Mouse (Mus musculus): ENCODE measurements around the gene Etfrf1. TPM values are rescaled to one million over a fixed set of nuclear protein-coding genes. Genes with fewer than 3 reads are reported as not detected.

Etfrf1 gene
- polyA plus RNA-seq, 1 experiment, result 5.1 TPM

DNA sequence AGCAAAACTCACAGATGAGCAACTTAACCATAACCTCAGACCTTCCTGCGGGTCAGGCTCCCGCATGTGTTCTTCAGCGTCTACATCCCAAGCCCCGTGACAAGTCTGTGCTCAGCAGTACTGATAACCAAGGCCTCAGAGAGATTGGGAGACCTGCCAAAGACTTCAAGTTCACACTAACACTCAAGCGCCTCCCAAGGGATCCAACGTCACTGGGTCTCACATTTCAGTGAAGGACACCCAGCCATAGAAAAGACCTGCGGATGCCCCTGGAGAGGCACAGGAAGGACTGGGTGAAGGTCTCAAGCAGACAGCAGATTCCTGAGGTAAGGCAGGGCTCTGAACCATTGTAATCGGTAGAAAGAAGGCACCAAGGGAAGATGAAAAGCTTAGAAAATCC is 28.9 kb upstream of the Etfrf1 start:
- WGBS, result 86% methylated on average over 8 of the region's 8 CpGs
- no peak overlapping the region for H3K27ac ChIP-seq (ENCODE audit: control insufficient read depth, insufficient read depth, low read length)
- peaks cover 2% of the 10 kb centered on the region; the same call in 1 of the 2 replicates for H3K4me1 ChIP-seq (replicated peaks; ENCODE audit: control insufficient read depth, insufficient read depth, low read length)
- H3K36me3 ChIP-seq (ENCODE audit: control insufficient read depth, insufficient read depth, low read length), result no peaks in the 10 kb centered on the region
- DNase-seq, result no peak
- no peak for TF ChIP-seq POLR2A (IDR thresholded peaks at IDR 0.05; ENCODE audit: control insufficient read depth, extremely low read depth, insufficient read depth, low read length, poor library complexity)
- TF ChIP-seq CTCF (IDR thresholded peaks at IDR 0.05; ENCODE audit: borderline replicate concordance, control insufficient read depth, extremely low read depth, insufficient read depth, low read length, poor library complexity), result no peak
- no peak overlapping the region for H3K4me3 ChIP-seq (ENCODE audit: control insufficient read depth, insufficient read depth, low read length)
- no peaks in the 10 kb centered on the region for H3K27me3 ChIP-seq (ENCODE audit: control insufficient read depth, insufficient read depth, low read length)

DNA sequence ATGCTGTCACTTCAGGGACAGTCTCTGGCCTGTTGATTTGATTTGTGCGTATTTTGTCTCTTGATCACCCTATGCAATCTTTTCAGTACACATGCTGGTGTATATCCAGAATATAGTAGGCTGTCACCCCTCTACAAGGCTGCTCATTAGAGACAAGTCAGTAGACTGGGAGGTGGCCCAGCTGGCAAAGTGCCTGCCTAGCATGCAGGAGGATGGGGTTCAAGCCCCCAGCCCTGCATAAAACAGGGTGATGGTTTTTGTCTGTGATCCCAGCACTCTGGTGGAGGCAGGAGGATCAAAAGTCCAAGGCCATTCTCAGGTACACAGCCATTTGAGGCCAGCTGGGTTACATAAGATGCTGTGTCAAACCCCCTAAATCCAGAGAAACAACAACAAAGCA is 24.8 kb upstream of the Etfrf1 start:
- Histone ChIP-seq H3K27me3 (ENCODE audit: control insufficient read depth, insufficient read depth, low read length) (no peaks in the 10 kb centered on the region), H3K27ac (ENCODE audit: control insufficient read depth, insufficient read depth, low read length) (no peak overlapping the region), H3K36me3 (ENCODE audit: control insufficient read depth, insufficient read depth, low read length) (no peaks in the 10 kb centered on the region), H3K4me3 (ENCODE audit: control insufficient read depth, insufficient read depth, low read length) (no peak overlapping the region), H3K4me1 (replicated peaks; ENCODE audit: control insufficient read depth, insufficient read depth, low read length) (peaks cover 2% of the 10 kb centered on the region; the same call in 1 of the 2 replicates)
- TF ChIP-seq CTCF (IDR thresholded peaks at IDR 0.05; ENCODE audit: borderline replicate concordance, control insufficient read depth, extremely low read depth, insufficient read depth, low read length, poor library complexity) (no peak), POLR2A (IDR thresholded peaks at IDR 0.05; ENCODE audit: control insufficient read depth, extremely low read depth, insufficient read depth, low read length, poor library complexity) (no peak)
- DNase-seq, result no peak
- 91% methylated on average over 1 of the region's 1 CpGs for WGBS

DNA sequence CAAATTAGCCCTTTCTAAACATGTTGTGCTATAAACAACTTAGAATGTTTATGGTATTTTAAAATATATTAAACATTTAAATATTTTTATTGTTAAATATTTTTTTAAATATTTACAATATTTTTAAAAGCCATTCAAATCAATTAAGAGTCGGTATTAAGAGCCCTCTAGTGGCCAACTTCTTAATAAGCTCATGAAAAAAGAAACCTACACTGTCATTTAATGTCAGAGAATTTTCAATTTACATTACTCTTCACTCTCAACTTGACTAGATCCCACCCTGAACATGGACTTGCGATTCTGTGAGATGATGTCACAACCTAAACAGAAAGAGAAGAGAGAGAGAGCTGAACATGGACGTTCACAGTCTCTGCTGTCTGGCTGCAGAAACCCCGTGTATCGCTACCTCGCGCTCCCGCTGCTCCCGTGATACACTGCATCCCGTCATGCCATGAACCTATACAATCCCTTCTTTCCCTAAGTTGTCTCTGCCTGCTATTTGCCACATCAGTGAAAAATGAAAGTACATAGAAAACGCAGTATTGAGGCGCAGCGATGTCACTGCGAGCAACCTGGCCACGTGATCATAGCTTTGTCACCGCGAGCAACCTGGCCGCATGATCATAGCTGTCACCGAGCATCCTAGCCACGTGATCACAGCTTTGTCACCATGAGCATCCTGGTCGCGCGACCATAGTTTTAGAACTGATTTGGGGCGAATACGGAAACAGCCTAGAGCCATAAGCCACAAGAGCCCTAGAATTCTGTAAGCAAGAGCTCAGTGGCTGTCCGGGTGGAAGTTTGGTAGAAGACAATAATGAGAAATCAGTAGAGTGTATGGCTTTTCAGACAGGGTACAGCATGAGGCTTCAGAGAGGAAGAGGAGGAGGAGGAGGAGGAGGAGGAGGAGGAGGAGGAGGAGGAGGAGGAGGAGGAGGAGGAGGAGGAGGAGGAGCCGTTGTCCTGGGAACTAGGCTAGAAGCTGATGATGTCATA is 23.5 kb upstream of the Etfrf1 start:
- WGBS, result 47% methylated on average over 27 of the region's 27 CpGs
- TF ChIP-seq POLR2A (IDR thresholded peaks at IDR 0.05; ENCODE audit: control insufficient read depth, extremely low read depth, insufficient read depth, low read length, poor library complexity) (no peak), CTCF (IDR thresholded peaks at IDR 0.05; ENCODE audit: borderline replicate concordance, control insufficient read depth, extremely low read depth, insufficient read depth, low read length, poor library complexity) (no peak)
- no peaks in the 10 kb centered on the region for H3K36me3 ChIP-seq (ENCODE audit: control insufficient read depth, insufficient read depth, low read length)
- peak; percentile 28 for DNase-seq
- peak overlapping the region; percentile 4; the same call in 1 of the 2 replicates for H3K27ac ChIP-seq (ENCODE audit: control insufficient read depth, insufficient read depth, low read length)
- peak overlapping the region; percentile 44 for H3K4me3 ChIP-seq (ENCODE audit: control insufficient read depth, insufficient read depth, low read length)
- H3K4me1 ChIP-seq (replicated peaks; ENCODE audit: control insufficient read depth, insufficient read depth, low read length), result peaks cover 2% of the 10 kb centered on the region; the same call in 1 of the 2 replicates
- no peaks in the 10 kb centered on the region for H3K27me3 ChIP-seq (ENCODE audit: control insufficient read depth, insufficient read depth, low read length)

DNA sequence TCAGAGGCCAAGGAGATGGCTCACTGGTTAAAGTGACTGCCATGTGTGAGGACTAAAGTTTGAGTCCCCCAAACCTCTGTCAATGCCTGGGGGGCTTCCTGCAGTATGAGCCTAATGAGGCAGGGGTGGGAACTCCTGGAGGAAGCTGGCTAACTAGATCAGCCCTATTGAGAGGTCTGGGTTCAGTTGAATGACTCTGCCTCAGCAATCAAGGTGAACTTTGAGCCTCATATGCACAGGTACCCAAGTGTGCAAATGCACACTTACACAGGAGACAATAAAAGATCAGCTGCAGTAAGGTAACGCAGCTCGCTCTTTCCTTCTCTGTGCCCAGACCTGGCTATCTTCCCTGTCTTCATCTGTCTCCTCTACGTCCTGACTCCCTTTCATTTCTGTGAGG is 17.9 kb upstream of the Etfrf1 start:
- Histone ChIP-seq H3K27ac (ENCODE audit: control insufficient read depth, insufficient read depth, low read length) (peak overlapping the region; percentile 81), H3K27me3 (ENCODE audit: control insufficient read depth, insufficient read depth, low read length) (no peaks in the 10 kb centered on the region), H3K36me3 (ENCODE audit: control insufficient read depth, insufficient read depth, low read length) (no peaks in the 10 kb centered on the region), H3K4me3 (ENCODE audit: control insufficient read depth, insufficient read depth, low read length) (no peak overlapping the region), H3K4me1 (replicated peaks; ENCODE audit: control insufficient read depth, insufficient read depth, low read length) (peaks cover 8% of the 10 kb centered on the region)
- WGBS, result 68% methylated on average over 3 of the region's 3 CpGs
- no peak for TF ChIP-seq CTCF (IDR thresholded peaks at IDR 0.05; ENCODE audit: borderline replicate concordance, control insufficient read depth, extremely low read depth, insufficient read depth, low read length, poor library complexity)
- TF ChIP-seq POLR2A (IDR thresholded peaks at IDR 0.05; ENCODE audit: control insufficient read depth, extremely low read depth, insufficient read depth, low read length, poor library complexity), result no peak
- DNase-seq, result no peak

DNA sequence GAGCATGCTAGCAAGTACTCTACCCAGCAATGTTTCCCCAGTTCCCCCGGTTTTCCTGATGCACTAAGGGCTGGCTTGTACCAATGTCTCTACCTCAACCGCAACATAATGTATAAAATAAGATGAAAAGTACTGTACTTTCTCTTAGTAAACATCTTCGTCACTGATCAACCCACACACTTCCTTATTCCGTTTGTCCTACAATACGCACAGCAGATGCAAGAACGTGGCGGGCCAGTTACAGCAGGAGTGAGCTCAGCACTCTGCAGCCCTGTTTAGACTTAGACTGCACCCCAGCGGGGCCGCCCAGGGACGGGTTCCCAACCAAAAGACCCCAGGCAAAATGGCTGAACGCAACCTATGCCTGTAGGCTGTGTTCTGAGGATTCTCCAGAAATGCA is 17.5 kb upstream of the Etfrf1 start:
- H3K4me1 ChIP-seq (replicated peaks; ENCODE audit: control insufficient read depth, insufficient read depth, low read length), result peaks cover 8% of the 10 kb centered on the region
- H3K27me3 ChIP-seq (ENCODE audit: control insufficient read depth, insufficient read depth, low read length), result no peaks in the 10 kb centered on the region
- TF ChIP-seq POLR2A (IDR thresholded peaks at IDR 0.05; ENCODE audit: control insufficient read depth, extremely low read depth, insufficient read depth, low read length, poor library complexity) (no peak), CTCF (IDR thresholded peaks at IDR 0.05; ENCODE audit: borderline replicate concordance, control insufficient read depth, extremely low read depth, insufficient read depth, low read length, poor library complexity) (no peak)
- H3K36me3 ChIP-seq (ENCODE audit: control insufficient read depth, insufficient read depth, low read length), result no peaks in the 10 kb centered on the region
- H3K27ac ChIP-seq (ENCODE audit: control insufficient read depth, insufficient read depth, low read length), result peak overlapping the region; percentile 81
- peak; percentile 47 for DNase-seq
- 17% methylated on average over 11 of the region's 11 CpGs for WGBS
- H3K4me3 ChIP-seq (ENCODE audit: control insufficient read depth, insufficient read depth, low read length), result no peak overlapping the region

DNA sequence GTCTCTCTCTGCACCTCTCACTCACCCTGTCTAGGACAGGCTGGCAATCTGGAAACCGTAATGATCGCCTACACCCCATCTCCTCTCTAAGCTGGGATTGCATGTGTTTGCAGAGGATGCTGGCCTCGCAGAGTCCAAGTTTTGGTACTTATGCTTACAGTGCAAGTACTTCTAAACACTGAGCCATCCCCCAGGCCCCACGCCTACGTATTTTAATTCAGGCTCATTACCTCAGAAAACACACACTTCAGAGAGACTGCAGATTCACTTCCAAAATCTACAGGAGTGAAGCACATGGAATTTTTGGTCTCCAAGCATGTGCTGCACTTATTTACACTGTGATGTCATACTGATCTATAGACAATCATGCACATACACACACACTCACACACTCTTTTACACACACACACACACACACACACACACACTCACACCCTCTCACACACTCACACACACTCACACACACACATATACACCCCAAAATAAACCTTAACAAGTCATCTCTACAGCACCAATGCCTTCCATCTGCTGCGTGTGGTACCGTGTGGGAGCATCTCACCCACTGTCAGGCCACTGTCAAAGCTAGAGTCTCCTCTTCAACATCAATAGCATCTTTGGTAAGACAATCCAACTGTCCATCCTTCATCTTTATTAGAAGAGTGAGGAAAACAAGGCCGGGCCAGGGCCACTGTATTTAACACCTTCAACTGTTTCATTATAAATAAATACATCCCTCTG is 12.8 kb upstream of the Etfrf1 start:
- H3K4me1 ChIP-seq (replicated peaks; ENCODE audit: control insufficient read depth, insufficient read depth, low read length), result peaks cover 5% of the 10 kb centered on the region
- H3K27me3 ChIP-seq (ENCODE audit: control insufficient read depth, insufficient read depth, low read length), result no peaks in the 10 kb centered on the region
- H3K27ac ChIP-seq (ENCODE audit: control insufficient read depth, insufficient read depth, low read length), result no peak overlapping the region
- H3K4me3 ChIP-seq (ENCODE audit: control insufficient read depth, insufficient read depth, low read length), result no peak overlapping the region
- no peaks in the 10 kb centered on the region for H3K36me3 ChIP-seq (ENCODE audit: control insufficient read depth, insufficient read depth, low read length)
- 98% methylated on average over 8 of the region's 8 CpGs for WGBS
- TF ChIP-seq POLR2A (IDR thresholded peaks at IDR 0.05; ENCODE audit: control insufficient read depth, extremely low read depth, insufficient read depth, low read length, poor library complexity) (no peak), CTCF (IDR thresholded peaks at IDR 0.05; ENCODE audit: borderline replicate concordance, control insufficient read depth, extremely low read depth, insufficient read depth, low read length, poor library complexity) (no peak)
- DNase-seq, result no peak
